Mouse (Mus musculus) liver, adult 2 months (tissue): ENCODE data around the gene Hmga2.

ENCODE experiments used
- CTCF ChIP-seq: fragments of 200-500 bp; IDR thresholded peaks from 2 replicates; pipeline ENCODE4 v1.5.1; 2011; ENCODE audit warnings: low read depth, low read length, control low read depth
- POLR2A ChIP-seq: fragments of 200-500 bp; IDR thresholded peaks from 2 replicates; pipeline ENCODE4 v1.6.1; 2011; ENCODE audit warnings: low read length, control low read depth; ENCODE audit not compliant: insufficient read depth; ENCODE audit errors: extremely low read depth

GRCm38 (mm10) chr10:120398745-120399144 is 77.5 kb downstream of the Hmga2 start:
- TF ChIP-seq POLR2A, result no peak
- TF ChIP-seq CTCF, result no peak
